Mouse (Mus musculus) monocyte, adult 2 months (primary cell): ENCODE measurements around the gene Vwa5b1.

Experiments
- DNase-seq, 2 experiments: peaks; one replicate each; pipeline ENCODE4 v3.0.0; 2022; ENCODE audit warnings: low spot score in 2 of 2, low read depth in 1 of 2

The Vwa5b1 gene

DNA sequence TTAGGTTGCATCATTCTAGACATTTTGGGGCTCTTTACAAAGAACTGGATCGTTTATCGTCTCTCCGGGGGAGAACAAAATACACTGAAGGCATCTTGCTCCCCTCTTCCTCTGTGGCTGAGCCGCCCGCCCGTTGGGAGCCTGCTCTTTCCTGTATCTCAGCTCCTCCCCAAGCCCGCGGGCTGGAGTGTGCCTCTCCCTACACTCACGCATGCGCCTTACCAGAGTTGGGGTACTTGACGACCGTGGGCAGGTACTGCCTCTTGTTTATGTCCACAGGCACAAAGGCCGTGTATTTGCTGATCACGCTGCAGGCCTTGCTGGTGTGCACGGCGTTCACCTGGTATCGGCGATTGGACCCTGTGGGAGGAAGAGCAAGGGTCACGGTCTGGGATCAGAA, 57.3 kb downstream of the Vwa5b1 start:
- no peak for DNase-seq

DNA sequence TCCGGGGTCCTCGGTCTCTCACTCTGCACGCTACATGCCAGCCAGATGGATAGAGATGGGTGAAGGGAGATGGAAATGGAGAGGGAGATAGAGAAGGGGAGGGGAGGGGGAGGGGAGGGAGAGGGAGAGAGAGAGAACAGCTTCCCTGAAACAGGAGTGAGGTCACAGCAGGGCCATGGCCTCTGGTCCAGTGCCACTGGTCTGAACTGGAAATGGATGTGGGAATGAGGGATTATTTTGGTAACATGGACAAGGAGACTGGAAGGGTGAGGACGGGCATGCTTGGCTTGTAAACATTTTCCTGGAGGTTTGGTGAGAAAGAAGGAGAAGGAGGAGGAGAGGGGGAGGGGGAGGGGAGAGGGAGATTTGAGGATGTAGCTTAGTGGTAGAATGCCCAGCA, 59.0 kb downstream of the Vwa5b1 start:
- DNase-seq = no peak

GRCm38 (mm10) chr4:138574800-138575606, 60.7 kb downstream of the Vwa5b1 start:
- DNase-seq = no peak

GRCm38 (mm10) chr4:138569928-138570327, 65.8 kb downstream of the Vwa5b1 start:
- DNase-seq = no peak

GRCm38 (mm10) chr4:138568275-138568674, 67.4 kb downstream of the Vwa5b1 start:
- no peak for DNase-seq

DNA sequence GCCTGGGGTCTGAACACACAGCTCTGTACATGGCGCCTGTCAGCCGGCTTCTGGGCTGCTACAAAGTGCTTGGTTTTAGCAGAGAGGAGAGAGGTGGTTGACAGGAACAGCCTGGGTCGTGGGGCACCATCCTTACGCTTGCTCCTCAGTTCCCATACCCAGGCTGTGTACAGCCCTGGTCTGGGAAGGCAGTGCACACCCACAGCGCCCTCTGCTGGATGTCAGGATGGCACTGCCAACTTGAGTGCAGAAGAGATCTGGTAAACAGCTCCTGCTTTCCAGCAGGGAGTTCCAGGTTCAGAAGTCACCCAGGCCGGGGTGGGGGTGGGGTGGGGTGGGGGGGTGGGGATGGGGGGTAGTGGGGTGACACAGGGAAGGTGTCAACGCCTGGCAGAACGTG, 73.7 kb downstream of the Vwa5b1 start:
- no peak for DNase-seq

- DNase-seq = no peak
These were observed 80.2 kb downstream of the Vwa5b1 start for GRCm38 (mm10) chr4:138555531-138555930.

GRCm38 (mm10) chr4:138554934-138555333, 80.8 kb downstream of the Vwa5b1 start:
- DNase-seq = no peak

- DNase-seq = no peak
These were observed 81.4 kb downstream of the Vwa5b1 start for GRCm38 (mm10) chr4:138554302-138554701.

GRCm38 (mm10) chr4:138553516-138553933, 82.2 kb downstream of the Vwa5b1 start:
- DNase-seq = no peak

- DNase-seq = no peak
These were observed 82.6 kb downstream of the Vwa5b1 start for GRCm38 (mm10) chr4:138553116-138553515.

DNA sequence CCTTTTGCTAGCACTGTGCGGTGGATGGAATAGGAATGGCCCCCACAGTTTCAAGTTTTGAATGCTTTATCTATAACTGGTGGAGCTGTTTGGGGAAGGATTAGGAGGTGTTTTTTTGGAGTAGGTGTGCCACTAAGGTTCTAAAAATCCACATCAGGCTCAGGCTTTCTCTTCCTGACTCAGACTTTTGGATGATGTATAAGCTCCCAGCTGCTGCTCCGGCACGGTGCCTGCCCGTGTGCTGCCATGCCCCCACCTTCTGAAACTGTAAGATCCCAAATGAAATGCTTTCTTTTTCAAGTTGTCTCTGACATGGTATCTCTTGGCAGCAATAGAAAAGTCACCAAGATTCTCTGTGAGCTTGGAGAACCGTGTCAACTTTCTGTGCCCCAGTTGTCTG, 84.1 kb downstream of the Vwa5b1 start:
- no peak for DNase-seq

GRCm38 (mm10) chr4:138550557-138550956, 85.1 kb downstream of the Vwa5b1 start:
- no peak for DNase-seq

DNA sequence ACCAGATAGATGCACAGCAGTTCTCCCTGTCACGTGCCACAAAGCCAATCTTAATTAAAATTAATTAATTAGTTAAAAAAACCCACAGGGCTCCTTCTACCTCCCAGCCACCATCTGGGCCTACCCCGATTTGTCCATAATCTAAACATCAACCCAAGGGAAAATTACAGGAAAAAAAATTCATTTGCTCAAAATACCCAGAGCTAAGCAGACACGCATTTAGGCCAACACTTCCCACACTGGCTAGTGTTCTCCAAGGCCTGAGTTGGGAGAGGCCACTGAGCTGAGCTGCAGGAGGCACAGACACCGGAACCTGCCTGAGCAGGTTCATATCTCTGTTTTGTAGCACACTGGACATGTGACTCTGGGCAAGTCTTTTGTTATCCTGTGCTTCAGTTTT, 86.7 kb downstream of the Vwa5b1 start:
- no peak for DNase-seq

DNA sequence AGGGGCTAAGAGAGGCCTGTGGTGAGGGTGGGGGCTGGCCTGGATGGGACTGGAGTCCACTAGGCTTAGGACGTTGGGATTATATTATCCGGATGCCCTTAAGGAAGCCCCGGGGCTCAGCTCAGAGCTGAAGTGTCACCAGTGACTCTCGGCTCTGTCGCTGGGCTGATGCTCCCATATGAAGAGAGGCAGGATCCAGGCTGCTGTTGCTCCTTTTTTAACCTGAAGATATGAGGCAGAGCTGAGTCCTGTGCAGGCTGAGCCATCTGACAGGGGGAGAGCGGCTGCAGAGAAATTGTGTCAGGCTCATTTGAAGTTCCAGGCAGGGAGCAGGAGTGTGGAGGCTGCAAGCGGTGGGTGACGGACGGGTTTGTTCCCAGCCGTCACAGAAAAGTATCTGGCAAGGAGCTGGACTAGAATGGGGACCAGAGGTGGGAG, 87.5 kb downstream of the Vwa5b1 start:
- no peak for DNase-seq

DNA sequence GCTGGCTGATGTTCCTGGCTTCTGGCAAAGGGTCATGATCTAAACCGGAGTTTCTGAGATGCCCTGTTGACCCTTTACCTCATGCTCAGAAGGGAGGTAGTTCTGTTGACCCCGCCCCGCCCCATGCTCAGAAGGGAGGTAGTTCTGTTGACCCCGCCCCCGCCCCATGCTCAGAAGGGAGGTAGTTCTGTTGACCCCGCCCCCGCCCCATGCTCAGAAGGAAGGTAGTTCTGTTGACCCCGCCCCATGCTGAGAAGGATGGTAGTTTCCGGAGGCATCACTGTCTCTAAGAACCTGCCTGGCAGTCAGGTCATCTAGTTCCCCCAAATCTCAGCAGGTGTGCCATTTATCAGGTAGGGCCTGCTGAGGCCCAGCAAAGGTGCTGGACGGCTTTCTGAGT, 88.1 kb downstream of the Vwa5b1 start:
- no peak for DNase-seq

GRCm38 (mm10) chr4:138547041-138547440, 88.6 kb downstream of the Vwa5b1 start:
- DNase-seq = no peak

GRCm38 (mm10) chr4:138546241-138546640, 89.4 kb downstream of the Vwa5b1 start:
- no peak for DNase-seq

- no peak for DNase-seq
These were observed 92.5 kb downstream of the Vwa5b1 start for GRCm38 (mm10) chr4:138543177-138543576.

DNA sequence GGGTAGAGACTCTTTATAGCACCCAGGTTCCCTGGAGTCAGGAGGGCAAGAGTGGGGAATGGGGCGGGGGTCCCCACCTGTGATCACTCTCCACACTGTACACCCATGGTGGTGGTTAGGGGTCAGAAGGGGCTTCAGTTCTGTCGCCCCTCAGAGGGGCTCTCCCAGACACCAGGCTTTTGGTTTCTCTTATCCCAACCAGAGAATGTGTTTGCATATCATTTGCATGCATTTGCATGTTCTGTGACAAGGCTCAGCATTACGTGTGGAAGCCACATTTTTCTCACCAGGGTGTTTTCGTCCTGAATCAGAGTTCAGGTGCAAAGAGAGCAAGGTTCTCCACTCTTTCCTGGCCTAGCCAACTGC, 97.6 kb downstream of the Vwa5b1 start:
- DNase-seq = no peak

GRCm38 (mm10) chr4:138537210-138538083, 98.2 kb downstream of the Vwa5b1 start:
- no peak for DNase-seq

GRCm38 (mm10) chr4:138535610-138536009, 100.1 kb downstream of the Vwa5b1 start:
- DNase-seq = no peak
